Mouse (Mus musculus): Measurements from ENCODE around the gene Stambpl1. TPM values are rescaled to one million over a fixed set of nuclear protein-coding genes. Genes with fewer than 3 reads are reported as not detected.

The Stambpl1 gene
- polyA plus RNA-seq, 1 experiment from 2014 or later: 12.0 TPM

DNA sequence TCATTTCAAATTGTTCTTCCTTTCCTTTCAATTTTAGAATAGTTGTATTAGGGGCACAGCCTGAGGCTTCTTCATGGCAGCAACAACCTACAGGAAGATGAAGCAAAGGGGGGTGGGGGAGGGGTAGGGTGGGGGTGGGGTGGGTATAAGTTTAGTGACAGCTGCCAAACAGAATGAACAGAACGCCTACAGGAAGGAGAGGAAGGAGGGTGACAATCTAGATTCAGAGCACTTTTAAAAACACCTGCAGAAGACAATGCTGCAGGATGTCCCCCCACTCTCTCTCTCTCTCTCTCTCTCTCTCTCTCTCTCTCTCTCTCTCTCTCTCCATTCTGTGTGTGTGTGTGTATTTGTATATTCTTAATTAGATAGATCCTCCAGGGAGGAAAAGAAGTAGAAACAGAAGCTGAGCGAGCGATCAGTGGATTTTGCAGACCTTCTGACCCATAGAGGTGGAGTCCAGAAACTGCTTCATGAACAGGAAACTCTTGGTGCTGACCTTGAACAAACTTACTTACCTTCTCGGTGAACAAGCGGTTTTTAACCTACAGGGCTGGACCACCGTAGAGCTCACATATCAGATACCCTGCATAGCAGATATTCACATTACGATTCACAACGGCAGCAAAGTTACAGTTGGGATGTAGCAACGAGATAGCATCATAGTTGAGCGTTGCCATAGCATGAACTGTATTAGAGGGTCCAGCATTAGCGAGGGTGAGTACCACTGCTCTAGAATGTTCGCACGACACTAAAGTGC is 95.8 kb downstream of the Stambpl1 start:
- DNase-seq (ENCODE audit: low spot score): no peak

DNA sequence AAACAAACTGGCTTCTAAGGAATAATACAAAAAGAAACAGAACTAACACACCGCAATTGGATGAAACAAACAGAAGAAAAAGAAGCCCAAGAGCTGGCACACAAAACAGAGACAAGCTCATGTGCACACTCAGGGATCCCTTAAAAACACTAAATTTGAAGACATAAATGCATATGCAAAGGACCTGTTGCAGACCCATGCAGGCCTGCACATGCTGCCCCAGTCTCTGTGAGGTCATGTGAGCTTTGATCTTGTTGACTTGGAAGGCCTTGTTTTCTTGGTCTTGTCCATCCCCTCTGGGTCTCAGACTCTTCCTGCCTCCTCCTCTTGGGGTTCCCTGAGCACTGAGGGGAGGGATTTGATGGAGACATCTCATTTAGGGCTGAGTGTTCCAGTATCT is 96.7 kb downstream of the Stambpl1 start:
- Histone ChIP-seq H3K9ac (ENCODE audit: low read length) (no peak overlapping the region), H3K4me2 (ENCODE audit: low read depth, severe bottlenecking) (no peak overlapping the region), H3K27ac (replicated peaks; ENCODE audit: low read depth, low read length) (no peak overlapping the region), H3K27me3 (ENCODE audit: control insufficient read depth, insufficient read depth, low read length) (no peaks in the 10 kb centered on the region), H3K4me1 (ENCODE audit: control insufficient read depth, insufficient read depth, low read length) (no peaks in the 10 kb centered on the region; the same call in 1 of the 2 replicates), H3K36me3 (ENCODE audit: control insufficient read depth, insufficient read depth, low read length) (no peaks in the 10 kb centered on the region), H3K4me3 (ENCODE audit: low read depth, low read length) (no peak overlapping the region), H3K9me3 (ENCODE audit: control insufficient read depth, low read length) (no peaks in the 10 kb centered on the region)
- WGBS: 100% methylated on average over 1 of the region's 1 CpGs
- ATAC-seq (ENCODE audit: insufficient number of reproducible peaks, low FRiP score, low TSS enrichment, low read depth) (no peak), DNase-seq (ENCODE audit: low spot score) (no peak)

More for the DNA sequence above, 95.8 kb downstream of the Stambpl1 start:
- Histone ChIP-seq H3K9ac (ENCODE audit: low read length) (no peak overlapping the region), H3K9me3 (ENCODE audit: control insufficient read depth, low read length) (no peaks in the 10 kb centered on the region), H3K27me3 (ENCODE audit: control insufficient read depth, insufficient read depth, low read length) (no peaks in the 10 kb centered on the region), H3K4me2 (ENCODE audit: low read depth, severe bottlenecking) (no peak overlapping the region), H3K27ac (replicated peaks; ENCODE audit: low read depth, low read length) (no peak overlapping the region), H3K4me1 (ENCODE audit: control insufficient read depth, insufficient read depth, low read length) (no peaks in the 10 kb centered on the region; the same call in 1 of the 2 replicates), H3K36me3 (ENCODE audit: control insufficient read depth, insufficient read depth, low read length) (no peaks in the 10 kb centered on the region), H3K4me3 (ENCODE audit: low read depth, low read length) (no peak overlapping the region)
- ATAC-seq (ENCODE audit: insufficient number of reproducible peaks, low FRiP score, low TSS enrichment, low read depth): no peak
- WGBS: 87% methylated on average over 13 of the region's 13 CpGs

Other genes with a start within 250 kb of the Stambpl1 start
- not detected in 2 replicates for gene Lipf, start 231.0 kb upstream of the Stambpl1 start, polyA plus RNA-seq (2014; fragmentation: Nextera tagmentation; extraction: Ambion mirVana)
- not detected in 2 replicates for gene Lipk, start 183.9 kb upstream of the Stambpl1 start, polyA plus RNA-seq (2014; fragmentation: Nextera tagmentation; extraction: Ambion mirVana)
- not detected in 2 replicates for gene Lipn, start 124.9 kb upstream of the Stambpl1 start, polyA plus RNA-seq (2014; fragmentation: Nextera tagmentation; extraction: Ambion mirVana)
- gene Lipm, start 91.3 kb upstream of the Stambpl1 start, polyA plus RNA-seq (2014; fragmentation: Nextera tagmentation; extraction: Ambion mirVana): not detected in 2 replicates
- gene Ankrd22, start 26.2 kb upstream of the Stambpl1 start, polyA plus RNA-seq (2014; fragmentation: Nextera tagmentation; extraction: Ambion mirVana): 0.16 TPM in 1 of 2 replicates, not detected in the other
- 43.5 and 48.5 TPM in 2 replicates for gene Acta2, start 63.4 kb downstream of the Stambpl1 start, polyA plus RNA-seq (2014; fragmentation: Nextera tagmentation; extraction: Ambion mirVana)
- 0.44 and 0.72 TPM in 2 replicates for gene Fas, start 98.4 kb downstream of the Stambpl1 start, polyA plus RNA-seq (2014; fragmentation: Nextera tagmentation; extraction: Ambion mirVana)